Mouse (Mus musculus): Measurements from ENCODE around the gene Ltbp2. TPM values are rescaled to one million over a fixed set of nuclear protein-coding genes. Genes with fewer than 3 reads are reported as not detected.
A peak's percentile ranks its signal among the peaks of the same experiment; 100 is the strongest.

Ltbp2 gene
- under 1 TPM; 0.26 to 0.71 TPM for total RNA-seq (2021)
- long read RNA-seq, experiment 1, partial matches to known transcripts, result 0 of 1 reads
- long read RNA-seq, experiment 1, other reads (novel, unspliced or antisense), result 1 of 1 reads
- long read RNA-seq, experiment 2, result 0 reads

- peak; percentile 32 to 71 for DNase-seq (ENCODE audit: low spot score in 2 of 2)
- H3K27ac ChIP-seq, result no peak within 1 kb of the TSS
- TF ChIP-seq CTCF (conservative IDR thresholded peaks at IDR 0.05), result peak; percentile 92
- H3K4me3 ChIP-seq, result peak within 1 kb of the TSS; percentile 30; the same call in 1 of the 2 replicates
Measured at GRCm38 (mm10) chr12:84876481-84877121, at the start of gene Ltbp2. Ltbp2 (minus strand) TSS chr12:84876532.

GRCm38 (mm10) chr12:84924324-84924723 lies 48.0 kb upstream of the Ltbp2 start:
- TF ChIP-seq CTCF (conservative IDR thresholded peaks at IDR 0.05), result no peak
- Histone ChIP-seq H3K4me3 (no peak overlapping the region), H3K27ac (no peak overlapping the region)
- peak in 1 of 2 experiments; percentile 30 for DNase-seq (ENCODE audit: low spot score in 2 of 2)

GRCm38 (mm10) chr12:84921881-84922419 lies 45.6 kb upstream of the Ltbp2 start:
- Histone ChIP-seq H3K4me3 (no peak overlapping the region), H3K27ac (no peak overlapping the region)
- no peak for TF ChIP-seq CTCF (conservative IDR thresholded peaks at IDR 0.05)
- no peak for DNase-seq (ENCODE audit: low spot score in 2 of 2)

- TF ChIP-seq CTCF (conservative IDR thresholded peaks at IDR 0.05), result no peak
- Histone ChIP-seq H3K27ac (no peak overlapping the region), H3K4me3 (no peak overlapping the region)
- no peak for DNase-seq (ENCODE audit: low spot score in 2 of 2)
Measured at GRCm38 (mm10) chr12:84918809-84919208, 42.5 kb upstream of the Ltbp2 start.

DNA sequence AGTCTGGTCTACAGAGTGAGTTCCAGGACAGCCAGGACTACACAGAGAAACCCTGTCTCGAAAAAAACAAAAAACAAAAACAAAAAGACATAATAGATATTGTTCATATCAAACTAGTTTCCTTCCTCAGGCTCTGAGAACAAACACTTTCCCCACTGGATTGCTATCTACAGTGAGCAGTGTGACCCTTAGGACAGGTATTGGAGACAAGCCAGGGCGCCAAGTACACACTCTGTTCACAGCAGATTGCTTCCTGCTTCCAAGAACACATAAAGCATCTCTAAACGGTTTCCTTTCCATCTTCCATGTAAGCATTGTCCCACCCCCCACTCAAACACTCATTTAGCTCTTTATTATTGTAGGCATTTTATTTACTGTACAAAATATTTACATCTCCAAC lies 41.5 kb upstream of the Ltbp2 start:
- no peak for TF ChIP-seq CTCF (conservative IDR thresholded peaks at IDR 0.05)
- H3K4me3 ChIP-seq, result no peak overlapping the region
- no peak for DNase-seq (ENCODE audit: low spot score in 2 of 2)
- no peak overlapping the region for H3K27ac ChIP-seq

GRCm38 (mm10) chr12:84914959-84915358 lies 38.6 kb upstream of the Ltbp2 start:
- Histone ChIP-seq H3K4me3 (no peak overlapping the region), H3K27ac (no peak overlapping the region)
- no peak for DNase-seq (ENCODE audit: low spot score in 2 of 2)
- TF ChIP-seq CTCF (conservative IDR thresholded peaks at IDR 0.05), result no peak

- H3K4me3 ChIP-seq, result no peak overlapping the region
- no peak overlapping the region for H3K27ac ChIP-seq
- DNase-seq (ENCODE audit: low spot score in 2 of 2), result no peak
- TF ChIP-seq CTCF (conservative IDR thresholded peaks at IDR 0.05), result no peak
Measured at GRCm38 (mm10) chr12:84912652-84913104, 36.3 kb upstream of the Ltbp2 start.

DNA sequence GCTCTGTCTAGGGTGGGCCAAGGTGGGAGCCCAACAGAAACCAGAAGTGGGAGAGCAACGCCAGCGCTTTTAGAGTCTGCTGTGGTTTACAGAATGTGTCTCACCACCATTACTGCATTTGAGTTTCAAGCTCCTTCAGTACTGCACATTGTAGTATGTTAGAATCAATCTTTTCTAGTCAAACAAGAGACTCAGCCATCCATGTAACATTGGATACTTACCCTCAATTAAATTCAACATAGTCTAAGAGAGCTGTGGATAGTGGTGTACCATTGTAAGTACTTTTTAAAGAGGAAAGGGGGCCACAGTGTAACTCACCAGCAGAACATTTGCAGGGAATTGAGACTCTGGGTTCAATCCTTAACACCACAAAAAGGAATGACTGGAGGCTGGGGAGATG lies 35.3 kb upstream of the Ltbp2 start:
- no peak for DNase-seq (ENCODE audit: low spot score in 2 of 2)
- no peak overlapping the region for H3K4me3 ChIP-seq
- no peak overlapping the region for H3K27ac ChIP-seq
- no peak for TF ChIP-seq CTCF (conservative IDR thresholded peaks at IDR 0.05)

DNA sequence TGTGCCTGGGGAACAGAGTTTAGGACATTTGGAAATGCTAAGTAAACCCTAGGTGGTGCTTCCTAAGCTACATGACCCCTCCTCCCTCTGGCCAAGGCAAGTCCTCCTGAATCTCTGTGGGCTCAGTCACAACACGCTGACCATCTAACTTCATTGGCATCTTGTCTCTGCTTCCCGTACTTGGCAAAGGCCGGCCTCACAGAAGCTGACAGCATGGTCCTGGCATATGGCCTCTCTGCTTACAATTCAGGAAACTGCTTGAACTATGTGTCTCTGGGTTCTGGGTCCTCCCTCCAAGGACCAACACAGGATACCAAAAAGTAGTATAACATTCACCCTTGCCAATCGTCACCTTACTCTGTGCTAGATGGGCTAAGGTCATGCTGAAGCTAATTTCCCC lies 33.7 kb upstream of the Ltbp2 start:
- no peak for DNase-seq (ENCODE audit: low spot score in 2 of 2)
- Histone ChIP-seq H3K4me3 (no peak overlapping the region), H3K27ac (no peak overlapping the region)
- TF ChIP-seq CTCF (conservative IDR thresholded peaks at IDR 0.05), result no peak

DNA sequence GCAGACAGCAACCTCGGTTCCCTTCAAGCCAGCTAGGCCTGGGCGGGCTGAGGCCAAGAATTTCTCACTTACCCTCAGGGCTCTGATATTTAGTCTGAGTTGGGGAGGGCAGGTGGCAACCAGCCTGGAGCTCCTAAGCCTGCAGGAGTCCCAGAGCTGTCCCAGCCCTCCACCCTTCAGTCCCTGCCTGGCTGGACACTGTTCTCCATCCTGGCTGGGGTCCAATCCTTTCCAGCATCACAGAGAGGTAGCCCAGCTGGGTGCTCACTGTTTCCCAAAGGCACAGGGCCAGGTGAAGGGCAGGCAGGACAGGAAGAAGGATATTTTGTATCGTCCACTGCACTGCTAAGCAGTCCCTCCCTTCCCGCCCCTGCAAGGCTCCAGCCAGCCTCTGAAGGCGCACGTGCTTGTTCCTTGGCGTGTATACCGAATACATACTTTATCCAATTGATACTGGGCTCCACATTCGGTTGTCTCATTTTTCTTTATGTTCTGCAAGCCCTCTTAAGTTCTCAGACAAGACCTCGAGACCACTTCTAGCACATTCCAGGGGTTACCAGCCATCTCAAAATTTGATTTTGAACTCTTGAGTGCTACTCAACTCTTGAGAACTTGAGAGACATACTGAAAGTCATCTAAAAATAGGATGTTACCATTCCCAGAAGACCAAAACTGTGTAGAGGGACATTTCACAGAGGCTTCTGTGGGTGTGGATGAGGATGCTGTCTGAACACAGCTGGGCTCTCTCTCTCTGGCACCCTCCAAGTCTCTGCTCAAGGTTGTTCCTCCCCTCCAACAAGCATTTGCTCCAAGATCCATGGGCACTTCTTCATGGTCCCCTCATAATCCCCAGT lies 31.5 kb upstream of the Ltbp2 start:
- DNase-seq (ENCODE audit: low spot score in 2 of 2), result no peak
- no peak overlapping the region for H3K4me3 ChIP-seq
- H3K27ac ChIP-seq, result no peak overlapping the region
- TF ChIP-seq CTCF (conservative IDR thresholded peaks at IDR 0.05), result no peak

DNA sequence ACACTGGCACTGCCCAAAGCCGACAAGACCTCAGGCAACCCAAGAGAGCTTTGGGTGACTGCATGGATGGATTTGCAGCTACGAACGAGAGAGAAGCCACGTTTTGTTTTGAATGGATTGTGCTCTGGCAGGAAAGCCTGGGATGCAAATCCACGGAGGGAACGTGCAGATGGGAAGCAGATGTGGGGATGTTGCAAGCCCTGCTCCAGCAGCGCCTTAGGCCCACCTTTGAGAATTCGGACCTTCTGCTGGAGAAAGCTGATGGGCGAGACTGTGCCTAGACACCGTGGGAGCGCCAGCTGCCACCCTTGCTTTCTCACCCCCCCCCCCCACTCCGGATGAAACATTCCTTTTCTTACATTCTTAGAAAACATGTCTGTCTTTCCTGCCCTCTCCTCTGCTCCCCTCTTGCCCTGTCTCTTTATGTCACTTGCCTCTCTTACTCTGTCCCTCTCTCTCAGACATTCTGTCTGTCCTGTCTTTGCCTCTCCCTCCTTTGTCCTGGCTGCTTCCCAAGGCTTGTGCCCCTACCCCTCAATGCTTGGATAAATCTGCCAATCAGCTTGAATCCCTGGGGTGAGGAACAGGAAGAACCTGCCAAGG lies 30.8 kb upstream of the Ltbp2 start:
- H3K27ac ChIP-seq, result no peak overlapping the region
- no peak overlapping the region for H3K4me3 ChIP-seq
- no peak for DNase-seq (ENCODE audit: low spot score in 2 of 2)
- no peak for TF ChIP-seq CTCF (conservative IDR thresholded peaks at IDR 0.05)

GRCm38 (mm10) chr12:84904399-84904798 lies 28.1 kb upstream of the Ltbp2 start:
- TF ChIP-seq CTCF (conservative IDR thresholded peaks at IDR 0.05), result no peak
- DNase-seq (ENCODE audit: low spot score in 2 of 2), result no peak
- Histone ChIP-seq H3K4me3 (no peak overlapping the region), H3K27ac (no peak overlapping the region)

DNA sequence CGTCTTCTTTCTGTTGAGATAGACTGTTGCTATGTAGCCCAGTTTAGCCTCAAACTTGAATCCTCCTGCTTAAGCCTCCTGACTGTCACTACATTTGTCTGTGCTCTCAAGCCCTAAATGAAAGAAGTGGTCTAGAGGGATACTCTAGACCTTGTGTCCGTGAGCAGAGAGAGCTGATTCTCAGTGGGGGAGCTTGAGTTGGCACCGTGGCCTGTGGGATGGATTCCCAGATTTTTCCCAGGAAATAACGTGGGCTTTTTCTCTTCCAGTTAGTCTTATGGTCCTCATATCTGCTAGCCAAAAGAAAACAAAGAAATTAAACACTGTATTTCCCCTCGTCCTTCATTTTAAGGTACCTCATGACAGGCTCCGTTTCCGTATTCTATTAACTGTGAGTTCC lies 24.0 kb upstream of the Ltbp2 start:
- Histone ChIP-seq H3K4me3 (no peak overlapping the region), H3K27ac (no peak overlapping the region)
- DNase-seq (ENCODE audit: low spot score in 2 of 2), result no peak
- TF ChIP-seq CTCF (conservative IDR thresholded peaks at IDR 0.05), result no peak
